Mouse (Mus musculus): Measurements from ENCODE around the gene Epor. TPM values are rescaled to one million over a fixed set of nuclear protein-coding genes. Genes with fewer than 3 reads are reported as not detected.

The Epor gene
- polyA plus RNA-seq, 1 experiment from 2014 or later, result 5.3 TPM

GRCm38 (mm10) chr9:21923036-21923435 lies 40.3 kb downstream of the Epor start:
- Histone ChIP-seq H3K27ac (no peak overlapping the region; the same call in 1 of the 2 replicates), H3K36me3 (ENCODE audit: inconsistent target) (no peaks in the 10 kb centered on the region)
- 95% methylated on average over 4 of the region's 4 CpGs for WGBS (ENCODE audit: missing documents)

GRCm38 (mm10) chr9:21918692-21919384 lies 44.5 kb downstream of the Epor start:
- Histone ChIP-seq H3K4me3 (ENCODE audit: inconsistent target) (no peak overlapping the region), H3K36me3 (ENCODE audit: inconsistent target) (no peaks in the 10 kb centered on the region; the same call in 1 of the 2 replicates), H3K27ac (no peak overlapping the region), H3K79me2 (ENCODE audit: inconsistent target) (no peaks in the 10 kb centered on the region)
- WGBS (ENCODE audit: missing documents), result 54% methylated on average over 5 of the region's 5 CpGs

More at GRCm38 (mm10) chr9:21923036-21923435, 40.3 kb downstream of the Epor start:
- Histone ChIP-seq H3K4me3 (ENCODE audit: inconsistent target) (no peak overlapping the region), H3K79me2 (ENCODE audit: inconsistent target) (peaks cover 11% of the 10 kb centered on the region; the same call in 1 of the 2 replicates)

DNA sequence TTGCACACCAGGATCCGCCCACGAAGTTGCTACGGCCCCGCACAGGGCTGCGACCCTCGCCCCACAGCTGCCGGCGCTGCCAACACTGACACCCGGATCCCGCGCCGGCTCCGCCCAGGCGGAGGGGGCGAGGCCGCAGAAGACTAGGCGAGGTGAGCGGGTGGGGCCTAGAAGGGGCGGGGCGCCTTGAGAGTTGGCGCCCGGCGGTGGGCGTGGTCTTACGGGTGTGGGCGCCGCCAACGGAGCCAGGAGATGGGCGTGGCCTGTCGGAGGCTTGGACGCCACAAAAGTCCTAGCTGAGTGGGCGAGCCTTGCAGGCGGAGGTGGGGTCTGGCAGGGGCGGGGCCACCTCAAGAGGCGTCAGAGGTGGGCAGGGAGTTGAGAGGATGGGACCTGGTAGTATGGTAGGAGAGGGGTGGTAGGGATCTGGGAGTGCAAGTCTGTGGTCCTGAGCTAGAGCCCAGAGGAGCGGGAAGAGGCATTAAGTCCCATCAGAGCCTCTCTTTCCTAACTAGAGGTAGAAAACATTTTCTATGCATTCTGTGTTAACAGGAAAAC lies 45.2 kb downstream of the Epor start, which contains the start of gene Rab3d:
TSS of gene Rab3d (minus strand) at position 158 of the 558 bp plus-strand sequence.
- no peaks in the 10 kb centered on the region; the same call in 1 of the 2 replicates for H3K36me3 ChIP-seq (ENCODE audit: inconsistent target)
- WGBS (ENCODE audit: missing documents), result under 1% methylated on average over 35 of the region's 36 CpGs
- peak within 1 kb of the TSS; percentile 45 for H3K4me3 ChIP-seq (ENCODE audit: inconsistent target)
- H3K79me2 ChIP-seq (ENCODE audit: inconsistent target), result no peaks in the 10 kb centered on the region
- H3K27ac ChIP-seq, result no peak within 1 kb of the TSS

GRCm38 (mm10) chr9:21917493-21918034 lies 45.7 kb downstream of the Epor start:
- WGBS (ENCODE audit: missing documents), result 0% methylated on average over 33 of the region's 35 CpGs
- H3K4me3 ChIP-seq (ENCODE audit: inconsistent target), result peak overlapping the region; percentile 45
- no peaks in the 10 kb centered on the region; the same call in 1 of the 2 replicates for H3K36me3 ChIP-seq (ENCODE audit: inconsistent target)
- no peaks in the 10 kb centered on the region for H3K79me2 ChIP-seq (ENCODE audit: inconsistent target)
- no peak overlapping the region for H3K27ac ChIP-seq

DNA sequence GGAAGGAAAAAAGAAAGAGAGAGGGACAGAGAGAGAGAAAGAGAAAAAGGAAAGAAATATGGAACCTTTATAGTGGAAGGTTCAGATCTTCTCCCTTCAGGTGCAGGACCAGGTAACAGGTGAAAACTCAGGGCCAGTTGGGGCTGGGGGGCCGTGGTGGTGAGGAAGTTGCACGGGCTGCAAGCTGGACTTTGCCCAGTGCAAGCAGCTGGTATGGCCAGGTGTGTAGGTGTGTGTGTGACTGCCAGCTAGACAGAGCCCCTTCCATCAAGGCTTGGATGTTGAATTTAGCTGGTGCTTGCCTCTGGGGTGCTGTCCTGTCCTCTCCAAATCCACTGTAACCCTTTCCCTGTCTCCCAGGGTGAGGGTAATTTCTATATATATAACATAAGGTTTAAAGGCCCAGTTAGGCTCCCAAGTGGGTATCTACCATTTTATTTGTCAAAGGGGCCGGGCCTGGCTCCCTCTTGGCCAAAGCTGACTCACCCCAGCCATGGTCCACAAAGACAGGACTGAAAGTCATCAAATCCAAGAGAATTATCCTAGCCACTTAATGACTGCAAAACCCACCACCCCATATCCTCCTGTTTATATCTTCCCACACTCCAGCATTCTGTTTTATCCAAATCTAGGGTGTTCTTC lies 46.3 kb downstream of the Epor start:
- no peaks in the 10 kb centered on the region; the same call in 1 of the 2 replicates for H3K36me3 ChIP-seq (ENCODE audit: inconsistent target)
- H3K27ac ChIP-seq, result no peak overlapping the region
- H3K79me2 ChIP-seq (ENCODE audit: inconsistent target), result no peaks in the 10 kb centered on the region
- WGBS (ENCODE audit: missing documents), result 76% methylated on average over 3 of the region's 3 CpGs
- peak overlapping the region; percentile 45 for H3K4me3 ChIP-seq (ENCODE audit: inconsistent target)

GRCm38 (mm10) chr9:21909474-21910223 lies 53.7 kb downstream of the Epor start:
- 0 out of 2 replicates have a peak overlapping the region, but pooled peaks have one; percentile 12 for H3K27ac ChIP-seq
- 50% methylated on average over 10 of the region's 10 CpGs for WGBS (ENCODE audit: missing documents)
- no peaks in the 10 kb centered on the region; the same call in 1 of the 2 replicates for H3K36me3 ChIP-seq (ENCODE audit: inconsistent target)
- no peaks in the 10 kb centered on the region for H3K79me2 ChIP-seq (ENCODE audit: inconsistent target)
- no peak overlapping the region for H3K4me3 ChIP-seq (ENCODE audit: inconsistent target)

Other genes with a start within 250 kb of the Epor start
- 29.9 to 80.2 TPM (median 62.2 TPM) in 3 replicates for gene Ldlr, start 240.0 kb downstream of the Epor start, polyA plus RNA-seq (2018)
- gene Spc24, start 203.2 kb downstream of the Epor start, polyA plus RNA-seq (2018), result 0.45 to 5.8 TPM (median 3.0 TPM) in 3 replicates
- gene Kank2, start 164.8 kb downstream of the Epor start, polyA plus RNA-seq (2018), result 5.1 to 8.4 TPM (median 5.6 TPM) in 3 replicates
- gene Angptl8, start 128.0 kb downstream of the Epor start, polyA plus RNA-seq (2018), result not detected in 3 replicates
- 1.8 to 4.1 TPM (median 3.4 TPM) in 3 replicates for gene Dock6, start 110.9 kb downstream of the Epor start, polyA plus RNA-seq (2018)
- 12.4 to 19.7 TPM (median 16.8 TPM) in 3 replicates for gene Rab3d, start 45.3 kb downstream of the Epor start, polyA plus RNA-seq (2018)
- gene Ccdc159, start 36.0 kb downstream of the Epor start, polyA plus RNA-seq (2018), result 0.63 to 1.3 TPM (median 1.1 TPM) in 3 replicates
- 14.3 to 71.0 TPM (median 48.2 TPM) in 3 replicates for gene Tmem205, start 36.0 kb downstream of the Epor start, polyA plus RNA-seq (2018)
- gene Plppr2, start 26.5 kb downstream of the Epor start, polyA plus RNA-seq (2018), result 0.36 to 1.4 TPM (median 0.91 TPM) in 3 replicates
- gene Swsap1, start 7.8 kb downstream of the Epor start, polyA plus RNA-seq (2018), result 5.2 to 6.3 TPM (median 5.4 TPM) in 3 replicates
- 1.8 to 2.4 TPM (median 2.3 TPM) in 3 replicates for gene Rgl3, start 25.9 kb upstream of the Epor start, polyA plus RNA-seq (2018)
- gene Ccdc151, start 39.1 kb upstream of the Epor start, polyA plus RNA-seq (2018), result 0.10 to 0.13 TPM in 2 of 3 replicates, not detected in the other
- gene Prkcsh, start 39.3 kb upstream of the Epor start, polyA plus RNA-seq (2018), result 72.3 to 78.4 TPM (median 76.1 TPM) in 3 replicates
- not detected in 3 replicates for gene Elavl3, start 88.5 kb upstream of the Epor start, polyA plus RNA-seq (2018)
- not detected in 3 replicates for gene Gm49318, start 107.8 kb upstream of the Epor start, polyA plus RNA-seq (2018)
- 4.3 to 7.0 TPM (median 5.2 TPM) in 3 replicates for gene Zfp653, start 107.9 kb upstream of the Epor start, polyA plus RNA-seq (2018)
- gene Ecsit, start 121.9 kb upstream of the Epor start, polyA plus RNA-seq (2018), result 8.1 to 14.7 TPM (median 10.0 TPM) in 3 replicates
- not detected in 3 replicates for gene Cnn1, start 135.7 kb upstream of the Epor start, polyA plus RNA-seq (2018)
- 46.8 to 70.0 TPM (median 65.2 TPM) in 3 replicates for gene Elof1, start 153.7 kb upstream of the Epor start, polyA plus RNA-seq (2018)
- gene Acp5, start 172.2 kb upstream of the Epor start, polyA plus RNA-seq (2018), result 6.4 to 8.0 TPM (median 7.2 TPM) in 3 replicates
- 27.7 to 36.9 TPM (median 33.2 TPM) in 3 replicates for gene Pigyl, start 193.3 kb upstream of the Epor start, polyA plus RNA-seq (2018)
- gene Zfp872, start 224.6 kb upstream of the Epor start, polyA plus RNA-seq (2018), result not detected in 3 replicates